Mouse (Mus musculus) CH12.LX (cell line): ENCODE data around the gene Pitpna. TPM values are rescaled to one million over a fixed set of nuclear protein-coding genes. Genes with fewer than 3 reads are reported as not detected.

Source experiments
- DNase-seq: peaks from one replicate; pipeline ENCODE4 v3.0.0-alpha.2; 2013; ENCODE audit errors: extremely low read depth
- H3K27ac ChIP-seq: 2 replicates; pipeline ENCODE4 v1.5.1; 2012; ENCODE audit warnings: low read depth, mild to moderate bottlenecking, control low read depth, moderate library complexity; ENCODE audit not compliant: insufficient read depth
- H3K27me3 ChIP-seq: replicated peaks from 2 replicates; pipeline ENCODE3; 2012; ENCODE audit warnings: inconsistent platforms
- H3K36me3 ChIP-seq, 2 experiments: replicated peaks in 1 of 2; 2 replicates each; pipeline versions ENCODE3 to v1.6.1; 2012; ENCODE audit warnings: inconsistent platforms in 1 of 2, low read length in 1 of 2, mild to moderate bottlenecking in 1 of 2, mixed read lengths in 1 of 2, moderate library complexity in 1 of 2; ENCODE audit not compliant: control insufficient read depth in 1 of 2, insufficient read depth in 1 of 2
- H3K4me1 ChIP-seq, 2 experiments: 2 replicates each; pipeline ENCODE4 v1.6.1; 2012; ENCODE audit warnings: inconsistent platforms in 1 of 2, moderate library complexity in 1 of 2; ENCODE audit not compliant: insufficient read depth in 2 of 2, control insufficient read depth in 1 of 2
- H3K4me2 ChIP-seq: 2 replicates; pipeline ENCODE4 v1.6.1; 2012; ENCODE audit warnings: low read depth, mild to moderate bottlenecking, control low read depth; ENCODE audit not compliant: poor library complexity, insufficient read depth, severe bottlenecking
- H3K4me3 ChIP-seq, 3 experiments: fragments of 150-350 bp in 1 of 3; sonication (generic) in 1 of 3; replicated peaks in 1 of 3; 2 replicates each; pipeline versions ENCODE3 to v1.5.1; 2011 to 2012; ENCODE audit warnings: low read depth in 2 of 3, low read length in 2 of 3, mild to moderate bottlenecking in 2 of 3, moderate library complexity in 2 of 3, control low read depth in 1 of 3, improper control_type of control experiment in 1 of 3, inconsistent platforms in 1 of 3, mixed read lengths in 1 of 3; ENCODE audit not compliant: poor library complexity in 1 of 3
- H3K79me2 ChIP-seq: replicated peaks from 2 replicates; pipeline ENCODE4 v1.6.1; 2012; ENCODE audit warnings: mild to moderate bottlenecking, moderate library complexity; ENCODE audit not compliant: control insufficient read depth, poor library complexity, insufficient read depth, severe bottlenecking; ENCODE audit errors: extremely low read depth
- H3K9ac ChIP-seq: 2 replicates; pipeline ENCODE4 v1.6.1; 2012; ENCODE audit warnings: low read depth, mild to moderate bottlenecking, control low read depth, moderate library complexity; ENCODE audit not compliant: insufficient read depth
- H3K9me3 ChIP-seq: replicated peaks from 2 replicates; pipeline ENCODE3; 2012; ENCODE audit warnings: low read length, inconsistent platforms, mixed read lengths
- CTCF ChIP-seq, 2 experiments: IDR thresholded peaks in 1 of 2; conservative IDR thresholded peaks in 1 of 2; 2 replicates each; pipeline ENCODE4 v1.5.1; 2011 to 2012; ENCODE audit warnings: low read depth in 2 of 2, low read length in 2 of 2, improper control_type of control experiment in 1 of 2, inconsistent platforms in 1 of 2, mild to moderate bottlenecking in 1 of 2, moderate library complexity in 1 of 2
- E2F4 ChIP-seq: IDR thresholded peaks from 2 replicates; pipeline ENCODE4 v1.6.1; 2011; ENCODE audit warnings: low read depth, low read length, improper control_type of control experiment; ENCODE audit not compliant: insufficient replicate concordance
- ETS1 ChIP-seq: conservative IDR thresholded peaks from 2 replicates; pipeline ENCODE4 v1.6.1; 2012; ENCODE audit warnings: low read depth, mild to moderate bottlenecking, inconsistent platforms, low read length, improper control_type of control experiment, moderate library complexity
- GABPA ChIP-seq: IDR thresholded peaks from 2 replicates; pipeline ENCODE4 v1.6.1; 2012; ENCODE audit warnings: low read depth, low read length, improper control_type of control experiment, inconsistent platforms; ENCODE audit not compliant: insufficient replicate concordance
- HCFC1 ChIP-seq: IDR thresholded peaks from 2 replicates; pipeline ENCODE4 v1.6.1; 2012; ENCODE audit warnings: low read depth, mild to moderate bottlenecking, inconsistent platforms, low read length, improper control_type of control experiment
- IRF4 ChIP-seq: IDR thresholded peaks from 2 replicates; pipeline ENCODE4 v1.6.1; 2014; ENCODE audit warnings: low read depth, mild to moderate bottlenecking, inconsistent platforms, low read length, improper control_type of control experiment
- JUND ChIP-seq: conservative IDR thresholded peaks from 2 replicates; pipeline ENCODE4 v1.6.1; 2011; ENCODE audit warnings: low read depth, low read length, improper control_type of control experiment
- KAT2A ChIP-seq: IDR thresholded peaks from 2 replicates; pipeline ENCODE4 v1.6.1; 2012; ENCODE audit warnings: low read length, improper control_type of control experiment, inconsistent platforms; ENCODE audit not compliant: insufficient replicate concordance
- MAX ChIP-seq: IDR thresholded peaks from 2 replicates; pipeline ENCODE4 v1.6.1; 2011; ENCODE audit warnings: low read length, improper control_type of control experiment
- MAZ ChIP-seq: IDR thresholded peaks from 2 replicates; pipeline ENCODE4 v1.6.1; 2012; ENCODE audit warnings: low read depth, mild to moderate bottlenecking, inconsistent platforms, low read length, improper control_type of control experiment, moderate library complexity
- MEF2A ChIP-seq: IDR thresholded peaks from 2 replicates; pipeline ENCODE4 v1.6.1; 2014; ENCODE audit warnings: low read depth, mild to moderate bottlenecking, inconsistent platforms, low read length, improper control_type of control experiment, borderline replicate concordance
- MXI1 ChIP-seq: IDR thresholded peaks from 2 replicates; pipeline ENCODE4 v1.6.1; 2011; ENCODE audit warnings: mild to moderate bottlenecking, low read depth, low read length, improper control_type of control experiment
- NRF1 ChIP-seq: IDR thresholded peaks from 2 replicates; pipeline ENCODE4 v1.6.1; 2014; ENCODE audit warnings: low read depth, mild to moderate bottlenecking, inconsistent platforms, low read length, improper control_type of control experiment, moderate library complexity
- PAX5 ChIP-seq: IDR thresholded peaks from 2 replicates; pipeline ENCODE4 v1.6.1; 2012; ENCODE audit warnings: low read length, inconsistent platforms, mixed read lengths
- POLR2A ChIP-seq: IDR thresholded peaks from 2 replicates; pipeline ENCODE4 v1.6.1; 2011; ENCODE audit warnings: low read depth, mild to moderate bottlenecking, improper control_type of control experiment, low read length
- SMC3 ChIP-seq: IDR thresholded peaks from 2 replicates; pipeline ENCODE4 v1.6.1; 2011; ENCODE audit warnings: low read depth, low read length, improper control_type of control experiment
- TBP ChIP-seq: conservative IDR thresholded peaks from 2 replicates; pipeline ENCODE4 v1.6.1; 2011; ENCODE audit warnings: low read depth, low read length, improper control_type of control experiment
- USF1 ChIP-seq: IDR thresholded peaks from 2 replicates; pipeline ENCODE4 v1.6.1; 2014; ENCODE audit warnings: low read depth, mild to moderate bottlenecking, inconsistent platforms, low read length, improper control_type of control experiment
- ZMIZ1 ChIP-seq: IDR thresholded peaks from 2 replicates; pipeline ENCODE4 v1.6.1; 2012; ENCODE audit warnings: low read depth, mild to moderate bottlenecking, inconsistent platforms, low read length, improper control_type of control experiment
- ZNF384 ChIP-seq: IDR thresholded peaks from 2 replicates; pipeline ENCODE4 v1.6.1; 2012; ENCODE audit warnings: low read depth, low read length, improper control_type of control experiment, inconsistent platforms
- dilution Hi-C: fragments of 300-500 bp; cut with MboI; formaldehyde crosslinking; loops from 2 replicates; pipeline ENCODE4 v1.14.3; 2020; ENCODE audit warnings: low sequenced_read_pairs; ENCODE audit not compliant: extremely low pct_unique_long_range_greater_than_20kb, extremely low pct_ligation_motif_present
- in situ Hi-C: fragments of 300-500 bp; cut with MboI; formaldehyde crosslinking; loops from 3 replicates; pipeline ENCODE4 v1.14.3; 2019; ENCODE audit warnings: low sequenced_read_pairs, low pct_ligation_motif_present, low pct_unique_long_range_greater_than_20kb, mixed read lengths
- polyA plus RNA-seq: library from polyadenylated mRNA; unstranded; fragments of >175 nt; gene quantifications from 2 replicates; pipeline ENCODE4 v1.2.1, GENCODE M21; 2012; ENCODE audit warnings: low read depth; ENCODE audit not compliant: insufficient read length
- total RNA-seq, 2 experiments: library from RNA; depleted of rRNA; stranded (reverse); fragments of 300-350 nt in 1 of 2; fragments of >200 nt in 1 of 2; gene quantifications; 2 replicates each; pipeline ENCODE4 v1.2.3; 2012 to 2014

Pitpna gene
- total and polyA plus RNA-seq, 3 experiments, result 61.8 to 243 (median 80.7) TPM

DNA sequence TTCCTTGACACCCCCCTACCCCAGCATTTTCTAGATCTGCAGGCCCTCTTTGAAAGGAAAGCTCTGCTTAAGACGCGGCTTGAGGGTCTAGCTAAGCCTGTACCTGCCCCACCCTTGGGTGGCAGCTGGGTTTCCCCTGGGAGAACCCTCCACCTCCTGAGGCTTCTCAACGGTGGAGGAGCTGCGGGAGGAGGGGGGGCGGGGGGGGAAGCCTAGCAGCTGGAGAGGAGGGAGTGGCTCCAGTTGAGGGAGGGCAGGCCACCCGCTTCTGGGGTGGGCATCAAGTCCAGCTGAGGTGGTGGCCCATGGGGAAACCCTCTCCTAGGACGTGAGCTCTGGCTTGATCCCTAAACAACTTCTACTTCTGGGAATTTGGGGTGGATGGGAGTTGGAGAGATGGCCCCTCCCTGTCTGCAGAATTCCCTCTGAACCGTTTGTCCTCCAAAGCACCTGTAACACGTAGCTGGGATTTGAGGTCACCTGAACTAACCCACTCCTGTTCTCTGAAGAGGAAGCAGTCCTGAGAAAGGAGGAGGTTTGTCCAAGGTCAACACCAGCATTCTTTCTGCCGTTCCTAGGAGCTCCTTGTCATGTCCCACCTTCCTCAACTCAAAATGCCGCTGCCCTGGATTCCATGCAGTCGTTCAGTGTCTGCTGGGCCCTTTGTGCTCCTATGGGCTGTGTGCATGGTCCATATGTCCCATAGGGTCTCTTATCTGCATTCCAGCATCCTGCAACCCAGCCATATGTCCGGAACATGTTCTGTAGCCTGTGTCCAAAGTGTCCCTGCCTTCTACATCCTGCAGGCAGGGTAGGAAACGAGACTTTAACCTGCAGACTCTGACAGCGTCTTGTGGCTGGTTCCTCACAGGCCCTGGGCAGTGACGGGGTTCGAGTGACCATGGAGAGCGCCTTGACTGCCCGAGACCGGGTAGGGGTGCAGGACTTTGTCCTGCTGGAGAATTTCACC is 69.0 kb downstream of the Pitpna start:
- Histone ChIP-seq H3K79me2 (peaks cover 27% of the 10 kb centered on the region), H3K4me3 (peak overlapping the region; percentile 62 to 73 (median 71)), H3K9me3 (no peaks in the 10 kb centered on the region), H3K4me1 (peaks cover 3 to 49% of the 10 kb centered on the region in 2 experiments; a peak in 3 of 4 replicates), H3K4me2 (peak overlapping the region; percentile 90), H3K36me3 (peaks cover 44 to 51% of the 10 kb centered on the region in 2 experiments), H3K27ac (peak overlapping the region; percentile 98; the same call in 1 of the 2 replicates), H3K9ac (peak overlapping the region; percentile 86), H3K27me3 (no peaks in the 10 kb centered on the region)
- dilution Hi-C loops, result no loop called here
- peak; percentile 41 for DNase-seq
- TF ChIP-seq IRF4, result peak; percentile 4; the same call in 1 of the 2 replicates
- no peak for TF ChIP-seq KAT2A
- 0 out of 2 replicates have a peak, but pooled peaks have one; percentile 13 for TF ChIP-seq ETS1
- TF ChIP-seq MAZ, result no peak
- 0 out of 2 replicates have a peak, but pooled peaks have one; percentile 25 for TF ChIP-seq MXI1
- in situ Hi-C loops, result no loop called here

DNA sequence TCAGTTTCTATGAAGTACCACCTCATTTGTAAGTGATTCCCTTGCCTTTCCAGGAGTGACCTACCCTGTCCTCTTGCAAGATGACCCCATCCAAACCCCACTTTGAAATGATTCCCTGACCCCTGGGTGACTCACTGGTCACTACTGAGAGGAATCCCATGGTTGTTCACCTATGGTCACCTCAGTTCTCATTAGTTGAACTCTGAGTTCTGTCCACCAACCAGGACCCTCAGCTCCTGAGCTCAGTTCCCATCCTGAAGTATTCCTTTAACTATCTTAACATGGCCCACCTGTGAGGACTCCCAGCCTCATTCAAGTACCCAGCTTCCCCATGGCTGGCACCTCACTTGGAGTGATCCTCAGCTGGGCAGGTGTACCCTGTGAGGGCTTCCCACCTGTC is 69.9 kb downstream of the Pitpna start:
- Histone ChIP-seq H3K4me1 (peaks cover 3 to 43% of the 10 kb centered on the region in 2 experiments; a peak in 3 of 4 replicates), H3K4me2 (no peak overlapping the region), H3K79me2 (peaks cover 18% of the 10 kb centered on the region), H3K9ac (no peak overlapping the region), H3K4me3 (no peak overlapping the region), H3K9me3 (no peaks in the 10 kb centered on the region), H3K36me3 (peaks cover 53 to 60% of the 10 kb centered on the region in 2 experiments), H3K27me3 (no peaks in the 10 kb centered on the region), H3K27ac (no peak overlapping the region)
- TF ChIP-seq MEF2A (no peak), CTCF (conservative IDR thresholded peaks at IDR 0.05 in 1 of 2, IDR thresholded peaks at IDR 0.05 in 1 of 2; ENCODE audit: low read depth in 2 of 2, low read length in 2 of 2) (no peak), NRF1 (no peak), TBP (no peak), SMC3 (no peak), POLR2A (no peak), KAT2A (no peak), GABPA (no peak), ZMIZ1 (no peak), E2F4 (no peak), PAX5 (no peak), MAX (no peak), HCFC1 (no peak), ZNF384 (no peak), USF1 (no peak), JUND (no peak)
- dilution Hi-C loops, result no loop called here
- in situ Hi-C loops, result no loop called here
- no peak for DNase-seq
